Mouse (Mus musculus) heart, adult 2 months (tissue): Measurements from ENCODE around the gene Mecr. TPM values are rescaled to one million over a fixed set of nuclear protein-coding genes. Genes with fewer than 3 reads are reported as not detected.

Experiments used
- DNase-seq, 2 experiments: peaks; one replicate each; pipeline ENCODE4 v3.0.0; 2021
- H3K27ac ChIP-seq: fragments of 200-600 bp; 2 replicates; pipeline ENCODE4 v1.8.1; 2022
- H3K27me3 ChIP-seq: fragments of 200-500 bp; 2 replicates; pipeline ENCODE4 v1.6.1; 2012; ENCODE audit warnings: mild to moderate bottlenecking, low read length, inconsistent platforms, mixed read lengths; ENCODE audit not compliant: control insufficient read depth, insufficient read depth
- H3K36me3 ChIP-seq: fragments of 200-500 bp; 2 replicates; pipeline ENCODE4 v1.6.1; 2012; ENCODE audit warnings: low read length, inconsistent platforms; ENCODE audit not compliant: control insufficient read depth, insufficient read depth
- H3K4me1 ChIP-seq: fragments of 200-500 bp; 2 replicates; pipeline ENCODE4 v1.6.1; 2011; ENCODE audit warnings: low read length; ENCODE audit not compliant: control insufficient read depth, insufficient read depth
- H3K4me3 ChIP-seq: fragments of 200-600 bp; 2 replicates; pipeline ENCODE4 v1.8.1; 2022
- H3K79me2 ChIP-seq: fragments of 200-500 bp; replicated peaks from 2 replicates; pipeline ENCODE4 v1.6.1; 2012; ENCODE audit warnings: mild to moderate bottlenecking, inconsistent platforms, low read length, moderate library complexity, mixed read lengths; ENCODE audit not compliant: control insufficient read depth, insufficient read depth
- H3K9ac ChIP-seq: fragments of 200-500 bp; 2 replicates; pipeline ENCODE4 v1.6.1; 2012; ENCODE audit warnings: low read depth, mild to moderate bottlenecking, control low read depth, inconsistent platforms, low read length, mixed read lengths
- CTCF ChIP-seq: fragments of 200-600 bp; IDR thresholded peaks from 2 replicates; pipeline ENCODE4 v1.8.1; 2022; ENCODE audit warnings: antibody characterized with exemption, mild to moderate bottlenecking, moderate library complexity
- EP300 ChIP-seq: fragments of 200-500 bp; IDR thresholded peaks from 2 replicates; pipeline ENCODE4 v1.6.1; 2011; ENCODE audit warnings: low read depth, low read length, control low read depth; ENCODE audit not compliant: insufficient read depth
- POLR2A ChIP-seq: fragments of 200-500 bp; IDR thresholded peaks from 2 replicates; pipeline ENCODE4 v1.6.1; 2011; ENCODE audit warnings: mild to moderate bottlenecking, low read depth, low read length, control low read depth; ENCODE audit not compliant: insufficient read depth
- WGBS: fragments of 180-500 bp; shearing (Covaris S2); methylation state at CpG from one replicate; pipeline ENCODE4 v1.1.7; 2018; 5-methylcytosine and 5-hydroxymethylcytosine counted together
- intact Hi-C: fragments of 180-260 bp; cut with DNase I; formaldehyde crosslinking; loops from one replicate; pipeline ENCODE4 v1.15.1; 2025
- polyA plus RNA-seq: library from polyadenylated mRNA; depleted of rRNA; stranded (reverse); fragments of >200 nt; gene quantifications from 2 replicates; pipeline ENCODE4 v1.2.3, GENCODE M21; 2012
- total RNA-seq, 2 experiments: library from RNA; stranded (reverse); gene quantifications; 2 replicates each; pipeline ENCODE4 v1.2.3; 2021

Mecr gene
- total and polyA plus RNA-seq, 3 experiments, result 27.7 to 32.9 (median 28.3) TPM

- H3K79me2 ChIP-seq, result no peaks in the 10 kb centered on the region
- no peak overlapping the region for H3K9ac ChIP-seq
- peaks cover 9% of the 10 kb centered on the region for H3K36me3 ChIP-seq
- 47% methylated on average over 6 of the region's 6 CpGs for WGBS
- peak overlapping the region; percentile 38 for H3K27ac ChIP-seq
- H3K4me3 ChIP-seq, result no peak overlapping the region
- no peaks in the 10 kb centered on the region for H3K27me3 ChIP-seq
- peaks cover 1% of the 10 kb centered on the region; the same call in 1 of the 2 replicates for H3K4me1 ChIP-seq
- no peak for DNase-seq
- intact Hi-C loops, result no loop called here
- no peak for TF ChIP-seq CTCF
- TF ChIP-seq EP300, result no peak
- TF ChIP-seq POLR2A, result no peak
These were observed 55.9 kb downstream of the Mecr start for GRCm38 (mm10) chr4:131899180-131899554.

- intact Hi-C loops, result no loop called here
- WGBS, result 89% methylated on average over 15 of the region's 15 CpGs
- TF ChIP-seq EP300 (no peak), CTCF (no peak), POLR2A (no peak)
- no peak overlapping the region for H3K27ac ChIP-seq
- no peak for DNase-seq
- H3K27me3 ChIP-seq, result no peaks in the 10 kb centered on the region
- peaks cover 6% of the 10 kb centered on the region for H3K36me3 ChIP-seq
- no peaks in the 10 kb centered on the region for H3K79me2 ChIP-seq
- no peak overlapping the region for H3K9ac ChIP-seq
- no peak overlapping the region for H3K4me3 ChIP-seq
- peaks cover 1% of the 10 kb centered on the region; the same call in 1 of the 2 replicates for H3K4me1 ChIP-seq
These were observed 57.8 kb downstream of the Mecr start for GRCm38 (mm10) chr4:131901090-131901489.

- Histone ChIP-seq H3K27me3 (no peaks in the 10 kb centered on the region), H3K27ac (no peak overlapping the region), H3K79me2 (no peaks in the 10 kb centered on the region), H3K4me3 (no peak overlapping the region), H3K9ac (no peak overlapping the region), H3K4me1 (peaks cover 2% of the 10 kb centered on the region; the same call in 1 of the 2 replicates), H3K36me3 (no peaks in the 10 kb centered on the region)
- DNase-seq, result no peak
- intact Hi-C loops, result no loop called here
- peak; percentile 64 for TF ChIP-seq CTCF
- TF ChIP-seq POLR2A, result no peak
- peak; percentile 41; the same call in 1 of the 2 replicates for TF ChIP-seq EP300
- WGBS, result 64% methylated on average over 8 of the region's 8 CpGs
These were observed 61.2 kb downstream of the Mecr start for GRCm38 (mm10) chr4:131904478-131904877.

GRCm38 (mm10) chr4:131906423-131906822, 63.2 kb downstream of the Mecr start:
- 45% methylated on average over 6 of the region's 6 CpGs for WGBS
- no peaks in the 10 kb centered on the region for H3K27me3 ChIP-seq
- no peaks in the 10 kb centered on the region for H3K36me3 ChIP-seq
- H3K4me1 ChIP-seq, result peaks cover 9% of the 10 kb centered on the region
- no peak for DNase-seq
- no peak overlapping the region for H3K9ac ChIP-seq
- no peaks in the 10 kb centered on the region for H3K79me2 ChIP-seq
- no peak for TF ChIP-seq EP300
- H3K27ac ChIP-seq, result no peak overlapping the region
- no peak overlapping the region for H3K4me3 ChIP-seq
- intact Hi-C loops, result no loop called here

- Histone ChIP-seq H3K27ac (no peak overlapping the region), H3K4me3 (no peak overlapping the region), H3K27me3 (no peaks in the 10 kb centered on the region), H3K79me2 (no peaks in the 10 kb centered on the region), H3K9ac (no peak overlapping the region), H3K4me1 (peaks cover 9% of the 10 kb centered on the region), H3K36me3 (no peaks in the 10 kb centered on the region)
- intact Hi-C loops, result no loop called here
- TF ChIP-seq CTCF (peak; percentile 61), POLR2A (no peak), EP300 (no peak)
- WGBS, result 99% methylated on average over 3 of the region's 3 CpGs
- DNase-seq, result no peak
These were observed 64.6 kb downstream of the Mecr start for GRCm38 (mm10) chr4:131907912-131908311.

- Histone ChIP-seq H3K9ac (peak overlapping the region; percentile 26; the same call in 1 of the 2 replicates), H3K79me2 (no peaks in the 10 kb centered on the region), H3K27ac (no peak overlapping the region), H3K4me3 (no peak overlapping the region), H3K36me3 (no peaks in the 10 kb centered on the region), H3K4me1 (peaks cover 9% of the 10 kb centered on the region), H3K27me3 (no peaks in the 10 kb centered on the region)
- WGBS, result 16% methylated on average over 19 of the region's 21 CpGs
- TF ChIP-seq EP300 (no peak), CTCF (no peak), POLR2A (no peak)
- peak in 1 of 2 experiments; percentile 50 for DNase-seq
- intact Hi-C loops, result no loop called here
These were observed 67.1 kb downstream of the Mecr start for GRCm38 (mm10) chr4:131910237-131910994.
